Mouse (Mus musculus): Measurements from ENCODE around the gene Lhfp. TPM values are rescaled to one million over a fixed set of nuclear protein-coding genes. Genes with fewer than 3 reads are reported as not detected.
"Not testable (repeated sequence)": the region's sequence is repeated elsewhere in the genome, so short reads cannot be mapped to it uniquely, and the experiment has no call there.

Gene Lhfp
- polyA plus RNA-seq, 1 experiment from 2014 or later: 50.7 TPM

GRCm38 (mm10) chr3:53231112-53231511 lies 189.8 kb downstream of the Lhfp start:
- no peak overlapping the region for H3K4me2 ChIP-seq (replicated peaks)
- H3K4me3 ChIP-seq: no peak overlapping the region
- H3K4me1 ChIP-seq: peaks cover 6% of the 10 kb centered on the region; the same call in 1 of the 2 replicates
- no peak for ATAC-seq (ENCODE audit: low FRiP score, low read depth)
- H3K36me3 ChIP-seq: no peaks in the 10 kb centered on the region
- no peaks in the 10 kb centered on the region for H3K9me3 ChIP-seq
- 54% methylated on average over 3 of the region's 3 CpGs for WGBS
- no peak overlapping the region for H3K27ac ChIP-seq
- H3K9ac ChIP-seq: no peak overlapping the region
- no peaks in the 10 kb centered on the region for H3K27me3 ChIP-seq (replicated peaks)

- H3K27me3 ChIP-seq (replicated peaks); H3K4me2 ChIP-seq (replicated peaks); H3K9ac ChIP-seq; H3K9me3 ChIP-seq; H3K27ac ChIP-seq; H3K36me3 ChIP-seq; H3K4me3 ChIP-seq; H3K4me1 ChIP-seq; ATAC-seq (ENCODE audit: low FRiP score, low read depth): not testable (repeated sequence)
- 88% methylated on average over 9 of the region's 9 CpGs for WGBS
These were observed 191.1 kb downstream of the Lhfp start for GRCm38 (mm10) chr3:53232411-53232810.

DNA sequence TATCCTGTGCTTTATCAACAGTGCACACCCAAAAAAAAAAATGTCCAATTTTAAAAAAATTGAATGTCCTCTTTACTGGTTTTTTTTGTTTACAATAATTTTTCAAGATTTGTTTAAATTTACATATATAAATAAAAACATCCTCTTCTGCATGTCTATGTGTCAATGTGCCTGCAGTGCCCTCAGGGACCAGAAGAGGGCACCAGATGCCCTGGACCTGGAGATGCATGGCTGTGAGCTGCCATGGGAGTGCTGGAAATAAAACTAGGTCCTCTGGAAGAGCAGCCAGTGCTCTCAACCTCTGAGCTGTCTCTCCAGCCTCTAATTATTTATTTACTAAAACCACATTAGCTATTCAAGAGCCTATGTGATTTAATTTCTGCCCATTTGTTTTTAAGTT lies 193.4 kb downstream of the Lhfp start:
- no peak overlapping the region for H3K4me3 ChIP-seq
- H3K4me1 ChIP-seq: peaks cover 6% of the 10 kb centered on the region; the same call in 1 of the 2 replicates
- H3K27ac ChIP-seq: no peak overlapping the region
- H3K9me3 ChIP-seq: no peaks in the 10 kb centered on the region
- no peak for ATAC-seq (ENCODE audit: low FRiP score, low read depth)
- no peaks in the 10 kb centered on the region for H3K36me3 ChIP-seq
- H3K9ac ChIP-seq: no peak overlapping the region
- H3K27me3 ChIP-seq (replicated peaks): no peaks in the 10 kb centered on the region
- no peak overlapping the region for H3K4me2 ChIP-seq (replicated peaks)

DNA sequence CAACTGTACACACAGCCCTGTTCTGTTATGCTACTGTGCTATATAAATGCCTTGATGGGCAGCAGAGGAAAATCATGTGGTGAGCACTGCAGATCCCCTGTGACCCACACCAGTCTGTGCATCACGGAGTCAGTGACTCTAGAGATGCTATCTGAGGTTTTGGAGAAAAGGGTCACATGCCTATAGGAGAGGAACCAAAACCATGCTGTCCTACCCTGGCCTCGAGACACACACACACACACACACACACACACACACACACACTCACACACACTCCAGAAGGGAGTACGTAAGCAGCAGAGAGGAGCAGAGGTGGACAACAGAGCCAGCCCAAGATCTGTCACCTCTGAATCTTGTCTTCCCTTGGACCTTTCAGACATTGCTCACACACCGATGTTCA lies 195.1 kb downstream of the Lhfp start:
- H3K27ac ChIP-seq: no peak overlapping the region
- H3K9ac ChIP-seq: no peak overlapping the region
- no peak for ATAC-seq (ENCODE audit: low FRiP score, low read depth)
- H3K4me3 ChIP-seq: no peak overlapping the region
- no peak overlapping the region for H3K4me2 ChIP-seq (replicated peaks)
- H3K9me3 ChIP-seq: no peaks in the 10 kb centered on the region
- no peaks in the 10 kb centered on the region for H3K27me3 ChIP-seq (replicated peaks)
- H3K4me1 ChIP-seq: no peaks in the 10 kb centered on the region
- WGBS: 81% methylated on average over 4 of the region's 4 CpGs
- H3K36me3 ChIP-seq: 0 out of 2 replicates have a peak, but pooled peaks cover 4% of the 10 kb centered on the region

GRCm38 (mm10) chr3:53240150-53240549 lies 198.8 kb downstream of the Lhfp start:
- 95% methylated on average over 3 of the region's 3 CpGs for WGBS
- H3K36me3 ChIP-seq: 0 out of 2 replicates have a peak, but pooled peaks cover 4% of the 10 kb centered on the region
- H3K4me3 ChIP-seq: no peak overlapping the region
- H3K27ac ChIP-seq: no peak overlapping the region
- no peak overlapping the region for H3K9ac ChIP-seq
- no peak for ATAC-seq (ENCODE audit: low FRiP score, low read depth)
- H3K4me2 ChIP-seq (replicated peaks): no peak overlapping the region
- H3K4me1 ChIP-seq: no peaks in the 10 kb centered on the region
- no peaks in the 10 kb centered on the region for H3K9me3 ChIP-seq
- H3K27me3 ChIP-seq (replicated peaks): no peaks in the 10 kb centered on the region

DNA sequence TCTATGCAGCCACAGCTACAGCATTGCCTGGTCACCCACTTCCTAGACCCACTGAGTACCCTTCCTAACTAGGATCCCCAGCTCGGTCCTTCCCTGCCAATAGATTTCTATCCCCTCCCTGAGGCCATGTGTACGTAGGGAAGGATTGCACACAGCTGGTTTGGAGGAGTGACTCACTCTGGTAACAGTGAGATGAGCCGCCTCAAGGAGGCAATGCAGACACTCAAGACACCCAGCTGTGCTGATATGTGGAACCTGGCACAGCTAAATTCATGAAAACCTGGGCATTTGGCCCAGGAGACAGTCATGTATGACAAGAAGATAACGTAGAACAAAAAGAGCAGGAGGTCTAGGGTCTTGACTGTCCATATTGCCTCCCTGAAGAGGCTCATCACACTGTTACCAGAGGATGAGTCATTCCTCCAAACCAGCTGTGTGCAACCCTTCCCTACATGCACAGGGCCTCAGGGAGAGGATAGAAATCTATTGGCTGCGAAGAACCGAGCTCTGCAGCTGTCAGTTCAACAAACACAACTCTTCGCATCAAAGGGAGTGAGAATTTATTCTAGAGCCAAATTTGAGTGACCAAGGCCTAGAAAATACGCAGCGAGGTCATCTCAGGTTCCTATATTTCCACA lies 204.4 kb downstream of the Lhfp start:
- no peak for ATAC-seq (ENCODE audit: low FRiP score, low read depth)

GRCm38 (mm10) chr3:53247102-53247501 lies 205.8 kb downstream of the Lhfp start:
- Histone ChIP-seq H3K4me1 (peaks cover 6% of the 10 kb centered on the region; the same call in 1 of the 2 replicates), H3K4me2 (replicated peaks) (no peak overlapping the region), H3K9me3 (no peaks in the 10 kb centered on the region), H3K4me3 (no peak overlapping the region), H3K9ac (no peak overlapping the region), H3K27me3 (replicated peaks) (no peaks in the 10 kb centered on the region), H3K36me3 (no peaks in the 10 kb centered on the region), H3K27ac (no peak overlapping the region)
- no peak for ATAC-seq (ENCODE audit: low FRiP score, low read depth)
- WGBS: 79% methylated on average over 3 of the region's 3 CpGs

More for the DNA sequence above, 204.4 kb downstream of the Lhfp start:
- Histone ChIP-seq H3K4me1 (peaks cover 6% of the 10 kb centered on the region; the same call in 1 of the 2 replicates), H3K36me3 (no peaks in the 10 kb centered on the region), H3K4me2 (replicated peaks) (no peak overlapping the region), H3K27me3 (replicated peaks) (no peaks in the 10 kb centered on the region), H3K27ac (no peak overlapping the region), H3K4me3 (no peak overlapping the region), H3K9ac (no peak overlapping the region), H3K9me3 (no peaks in the 10 kb centered on the region)
- WGBS: 90% methylated on average over 9 of the region's 9 CpGs

- Histone ChIP-seq H3K4me1 (peaks cover 10% of the 10 kb centered on the region), H3K9ac (no peak overlapping the region), H3K27ac (no peak overlapping the region), H3K4me2 (replicated peaks) (no peak overlapping the region), H3K36me3 (no peaks in the 10 kb centered on the region), H3K27me3 (replicated peaks) (no peaks in the 10 kb centered on the region), H3K4me3 (no peak overlapping the region), H3K9me3 (no peaks in the 10 kb centered on the region)
- ATAC-seq (ENCODE audit: low FRiP score, low read depth): no peak
- 47% methylated on average over 10 of the region's 10 CpGs for WGBS
These were observed 207.0 kb downstream of the Lhfp start for GRCm38 (mm10) chr3:53248158-53248874.

- Histone ChIP-seq H3K9me3 (no peaks in the 10 kb centered on the region), H3K27ac (no peak overlapping the region), H3K36me3 (no peaks in the 10 kb centered on the region), H3K9ac (no peak overlapping the region), H3K4me1 (peaks cover 11% of the 10 kb centered on the region), H3K27me3 (replicated peaks) (no peaks in the 10 kb centered on the region), H3K4me3 (no peak overlapping the region), H3K4me2 (replicated peaks) (no peak overlapping the region)
- no peak for ATAC-seq (ENCODE audit: low FRiP score, low read depth)
- WGBS: 93% methylated on average over 5 of the region's 5 CpGs
These were observed 211.2 kb downstream of the Lhfp start for GRCm38 (mm10) chr3:53252556-53252955.

GRCm38 (mm10) chr3:53253223-53253832 lies 212.0 kb downstream of the Lhfp start:
- H3K27ac ChIP-seq: no peak overlapping the region
- no peak overlapping the region for H3K4me2 ChIP-seq (replicated peaks)
- ATAC-seq (ENCODE audit: low FRiP score, low read depth): no peak
- no peaks in the 10 kb centered on the region for H3K27me3 ChIP-seq (replicated peaks)
- H3K9ac ChIP-seq: no peak overlapping the region
- H3K36me3 ChIP-seq: no peaks in the 10 kb centered on the region
- H3K4me1 ChIP-seq: peaks cover 10% of the 10 kb centered on the region
- WGBS: 41% methylated on average over 5 of the region's 5 CpGs
- no peaks in the 10 kb centered on the region for H3K9me3 ChIP-seq
- no peak overlapping the region for H3K4me3 ChIP-seq

DNA sequence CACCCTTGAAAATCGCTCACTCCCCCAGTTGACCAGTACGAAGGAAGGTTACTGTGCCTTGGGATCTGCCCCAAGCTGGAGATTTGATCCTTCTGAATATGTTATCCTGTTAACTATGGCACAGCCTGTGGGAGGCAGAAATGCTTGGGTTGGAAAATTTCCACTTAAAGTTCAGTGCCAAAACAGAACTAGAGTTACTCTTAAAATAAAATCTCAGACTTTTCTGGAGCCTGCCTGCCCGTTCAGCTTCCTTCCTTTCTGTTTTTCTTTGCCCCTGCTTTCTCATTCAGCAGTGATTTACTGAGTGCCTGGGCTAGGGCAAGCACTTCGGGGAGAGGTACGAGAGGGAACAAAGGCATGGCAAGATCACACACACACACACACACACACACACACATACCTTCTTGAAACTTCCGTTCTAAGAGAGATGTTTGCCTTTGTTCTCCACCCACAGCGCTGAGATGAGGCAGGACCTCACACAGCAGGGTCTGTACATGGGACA lies 217.4 kb downstream of the Lhfp start:
- H3K27ac ChIP-seq: no peak overlapping the region

GRCm38 (mm10) chr3:53266116-53266515 lies 224.8 kb downstream of the Lhfp start:
- Histone ChIP-seq H3K9me3 (no peaks in the 10 kb centered on the region), H3K27me3 (replicated peaks) (no peaks in the 10 kb centered on the region), H3K4me1 (no peaks in the 10 kb centered on the region), H3K4me2 (replicated peaks) (no peak overlapping the region), H3K36me3 (no peaks in the 10 kb centered on the region), H3K9ac (no peak overlapping the region), H3K27ac (no peak overlapping the region), H3K4me3 (no peak overlapping the region)
- no peak for ATAC-seq (ENCODE audit: low FRiP score, low read depth)
- 94% methylated on average over 6 of the region's 6 CpGs for WGBS

More for the DNA sequence above, 217.4 kb downstream of the Lhfp start:
- no peak overlapping the region for H3K4me2 ChIP-seq (replicated peaks)
- H3K9ac ChIP-seq: no peak overlapping the region
- H3K4me1 ChIP-seq: peaks cover 7% of the 10 kb centered on the region; the same call in 1 of the 2 replicates
- no peaks in the 10 kb centered on the region for H3K9me3 ChIP-seq
- no peak overlapping the region for H3K4me3 ChIP-seq
- H3K36me3 ChIP-seq: no peaks in the 10 kb centered on the region
- H3K27me3 ChIP-seq (replicated peaks): no peaks in the 10 kb centered on the region
- WGBS: 34% methylated on average over 7 of the region's 7 CpGs
- ATAC-seq (ENCODE audit: low FRiP score, low read depth): peak; percentile 37; the same call in 1 of the 2 replicates

Measured in neural tube, embryonic 12.5 days (tissue).